Mouse (Mus musculus) urinary bladder, postnatal 10 days (tissue): Measurements from ENCODE around the gene Crat.

Experiments used
- DNase-seq: peaks from one replicate; pipeline ENCODE4 v3.0.0; 2022; ENCODE audit warnings: low spot score

Crat gene

GRCm38 (mm10) chr2:30403870-30404269 lies 11.7 kb downstream of the Crat start:
- no peak for DNase-seq

GRCm38 (mm10) chr2:30402843-30403242 lies 12.8 kb downstream of the Crat start:
- no peak for DNase-seq

GRCm38 (mm10) chr2:30402351-30402826 lies 13.2 kb downstream of the Crat start:
- no peak for DNase-seq

GRCm38 (mm10) chr2:30401581-30401980 lies 14.0 kb downstream of the Crat start:
- no peak for DNase-seq

- no peak for DNase-seq
Measured at GRCm38 (mm10) chr2:30399191-30400171, 16.1 kb downstream of the Crat start.

- DNase-seq, result no peak
Measured at GRCm38 (mm10) chr2:30397986-30398512, 17.6 kb downstream of the Crat start.

- no peak for DNase-seq
Measured at GRCm38 (mm10) chr2:30396246-30396645, 19.4 kb downstream of the Crat start.

- DNase-seq, result no peak
Measured at GRCm38 (mm10) chr2:30395757-30396156, 19.9 kb downstream of the Crat start.

- no peak for DNase-seq
Measured at GRCm38 (mm10) chr2:30393370-30393656, 22.3 kb downstream of the Crat start.

GRCm38 (mm10) chr2:30392577-30393369 lies 22.8 kb downstream of the Crat start:
- DNase-seq, result peak; percentile 29

- peak; percentile 86 for DNase-seq
Measured at GRCm38 (mm10) chr2:30392114-30392576, 23.5 kb downstream of the Crat start, which contains the start of gene Dolpp1. Gene Dolpp1, plus strand, starts transcription at chr2:30392254.

- DNase-seq, result no peak
Measured at GRCm38 (mm10) chr2:30389000-30389399, 26.6 kb downstream of the Crat start.

GRCm38 (mm10) chr2:30386913-30387312 lies 28.7 kb downstream of the Crat start:
- no peak for DNase-seq

GRCm38 (mm10) chr2:30385591-30385990 lies 30.0 kb downstream of the Crat start:
- DNase-seq, result no peak

GRCm38 (mm10) chr2:30384814-30385213 lies 30.8 kb downstream of the Crat start:
- DNase-seq, result no peak

- DNase-seq, result no peak
Measured at GRCm38 (mm10) chr2:30381377-30381725, 34.3 kb downstream of the Crat start.

GRCm38 (mm10) chr2:30380564-30381376 lies 34.8 kb downstream of the Crat start:
- no peak for DNase-seq

- DNase-seq, result no peak
Measured at GRCm38 (mm10) chr2:30379307-30379706, 36.3 kb downstream of the Crat start.

GRCm38 (mm10) chr2:30377721-30378120 lies 37.9 kb downstream of the Crat start:
- DNase-seq, result no peak

- no peak for DNase-seq
Measured at GRCm38 (mm10) chr2:30375893-30376292, 39.7 kb downstream of the Crat start.

- DNase-seq, result no peak
Measured at GRCm38 (mm10) chr2:30372726-30373125, 42.9 kb downstream of the Crat start.

GRCm38 (mm10) chr2:30371544-30371943 lies 44.1 kb downstream of the Crat start:
- DNase-seq, result no peak
